8 mouse cellular contexts compared by ENCODE assay signal in the genomic region with DNA sequence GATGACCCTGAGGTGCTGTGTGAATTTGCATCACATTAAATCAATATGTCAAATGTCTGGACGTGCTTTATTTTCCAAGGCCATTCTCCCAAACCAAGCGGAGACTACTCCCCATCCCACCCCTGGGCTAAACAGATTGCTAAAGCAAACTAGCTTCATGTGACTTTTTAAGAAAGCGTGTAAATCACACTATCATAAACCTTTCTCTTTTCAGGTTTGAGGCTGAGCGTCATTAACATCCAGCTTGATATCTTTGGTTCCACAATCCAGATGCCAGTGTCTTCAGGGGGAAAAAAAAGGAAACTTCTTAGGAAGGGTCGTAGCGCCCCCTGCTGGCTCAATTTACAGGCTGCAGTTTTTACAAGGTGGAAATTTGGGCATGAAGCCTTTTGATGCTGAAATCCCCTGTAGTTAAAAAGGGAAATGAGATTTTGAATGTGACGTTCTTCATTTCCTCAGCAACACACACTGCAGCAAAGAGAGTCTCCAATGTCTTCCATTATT.
DNase-seq lines count a peak whose midpoint lies in the region; ATAC-seq lines count a peak whose summit lies in the region.

No protein-coding gene starts in this region.

- no peak overlapping the region for H3K4me2 ChIP-seq in midbrain, embryonic 15.5 days

- no peaks in the 10 kb centered on the region for H3K27me3 ChIP-seq in midbrain, embryonic 15.5 days (replicated peaks)

- no peaks in the 10 kb centered on the region for H3K9me3 ChIP-seq in midbrain, embryonic 15.5 days

- H3K27ac ChIP-seq in midbrain, embryonic 15.5 days = no peak overlapping the region

- H3K36me3 ChIP-seq in midbrain, embryonic 15.5 days (replicated peaks) = no peaks in the 10 kb centered on the region

- WGBS in midbrain, embryonic 15.5 days = 21% methylated on average over 7 of the region's 7 CpGs

- intact Hi-C loops in heart, postnatal 36 days (cut with DNase I) = loop anchor here (1.0 to 10.0 kb wide), 5 partner anchors 107 to 800 kb away; partner anchors contain the start of gene Tbx18

- no peaks in the 10 kb centered on the region for H3K4me1 ChIP-seq in midbrain, embryonic 15.5 days

- no peak overlapping the region for H3K4me3 ChIP-seq in midbrain, embryonic 15.5 days

- DNase-seq in cerebellum, adult 11 months = peak; percentile 9
- no peak for DNase-seq in cerebellum, adult 9-11 months
- peak; percentile 69 for DNase-seq in R1 (ENCODE audit: low read depth, low spot score)
- peak; percentile 68 for DNase-seq in embryo, embryonic 9.5 days (ENCODE audit: extremely low spot score)
- peak; percentile 66 to 76 for DNase-seq in heart, postnatal 36 days
- peak; percentile 50 to 59 for DNase-seq in left cerebral cortex, adult 18-20 months (ENCODE audit: low spot score in 2 of 2)
- peak; percentile 54 for DNase-seq in testis, postnatal 14 days (ENCODE audit: low spot score)

- H3K9ac ChIP-seq in midbrain, embryonic 15.5 days = no peak overlapping the region

- peak; percentile 65 for ATAC-seq in midbrain, embryonic 15.5 days (replicated peaks)
